Mouse (Mus musculus) megakaryocyte, embryonic 14.5 days (primary cell): ENCODE data around the gene Pex6.

Experiments
- FLI1 ChIP-seq: IDR thresholded peaks from 2 replicates; pipeline ENCODE4 v1.6.1; 2012; ENCODE audit warnings: low read length, inconsistent platforms, mixed read lengths
- GATA1 ChIP-seq: IDR thresholded peaks from 3 replicates; pipeline ENCODE4 v1.6.1; 2012; ENCODE audit warnings: mixed read lengths, low read length, inconsistent platforms, borderline replicate concordance

DNA sequence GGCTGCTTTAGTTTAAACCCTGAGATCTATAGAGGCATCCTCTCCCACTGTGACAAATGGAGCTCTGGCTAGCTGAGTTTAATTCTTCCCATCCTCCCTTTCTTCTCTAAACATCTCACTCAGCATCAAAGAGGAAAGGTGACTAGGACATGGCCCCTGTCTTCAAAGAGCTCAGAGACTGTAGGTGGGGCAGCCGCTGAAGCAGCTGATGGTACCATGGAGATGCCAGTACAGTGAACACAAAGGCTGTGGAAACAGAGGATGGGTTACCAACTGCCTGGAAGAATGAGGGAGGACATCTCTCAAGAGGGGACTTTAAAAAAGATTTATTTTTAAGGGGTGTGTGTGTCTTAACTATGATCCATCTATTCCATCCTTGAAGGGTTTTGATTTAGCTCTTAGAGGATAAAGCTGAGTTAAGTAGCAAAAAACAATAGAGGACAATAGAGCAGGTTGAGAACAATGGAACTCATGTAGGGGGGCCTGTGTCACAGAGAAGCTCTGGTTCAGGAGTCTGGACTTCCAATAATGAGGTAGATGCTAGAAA is 16.7 kb upstream of the Pex6 start:
- TF ChIP-seq GATA1 (no peak), FLI1 (no peak)
